Comparison of ENCODE assay signal across 8 mouse cellular contexts in genomic region chr12:24706764-24707479, GRCm38 (mm10). TPM values are rescaled to one million over a fixed set of nuclear protein-coding genes. Genes with fewer than 3 reads are reported as not detected.
DNase-seq lines count a peak whose midpoint lies in the region; ATAC-seq and TF ChIP-seq lines count a peak whose summit lies in the region.

No protein-coding gene starts in this region.

- H3K9me3 ChIP-seq in forebrain, postnatal 0 days (ENCODE audit: low read length), result no peaks in the 10 kb centered on the region
- no peaks in the 10 kb centered on the region for H3K9me3 ChIP-seq in midbrain, postnatal 0 days (ENCODE audit: low read length)

- TF ChIP-seq POLR2A in cerebellum, adult 2 months (IDR thresholded peaks at IDR 0.05; ENCODE audit: borderline replicate concordance, insufficient read depth, low read length), result no peak

- H3K4me2 ChIP-seq in forebrain, postnatal 0 days (ENCODE audit: low read depth), result no peak overlapping the region; the same call in 1 of the 2 replicates
- H3K4me2 ChIP-seq in midbrain, postnatal 0 days (ENCODE audit: low read depth, low read length, poor library complexity, severe bottlenecking), result peak overlapping the region; percentile 91

- no peak overlapping the region for H3K27ac ChIP-seq in cerebellum, adult 2 months (ENCODE audit: insufficient read depth, low read length)
- H3K27ac ChIP-seq in forebrain, postnatal 0 days (ENCODE audit: low read depth, low read length), result no peak overlapping the region
- H3K27ac ChIP-seq in midbrain, postnatal 0 days (ENCODE audit: low read depth, low read length), result no peak overlapping the region

- TF ChIP-seq CTCF in cerebellum, adult 2 months (IDR thresholded peaks at IDR 0.05; ENCODE audit: borderline replicate concordance, insufficient read depth, low read depth, low read length), result no peak
- no peak for TF ChIP-seq CTCF in forebrain, postnatal 0 days (IDR thresholded peaks at IDR 0.05; ENCODE audit: low read depth)
- no peak for TF ChIP-seq CTCF in midbrain, postnatal 0 days (IDR thresholded peaks at IDR 0.05)

- no peak overlapping the region for H3K9ac ChIP-seq in forebrain, postnatal 0 days
- no peak overlapping the region for H3K9ac ChIP-seq in midbrain, postnatal 0 days (replicated peaks; ENCODE audit: low read length, poor library complexity, severe bottlenecking)

- ATAC-seq in forebrain, postnatal 0 days, result no peak
- ATAC-seq in midbrain, postnatal 0 days (ENCODE audit: low FRiP score), result no peak

- no peaks in the 10 kb centered on the region for H3K4me1 ChIP-seq in cerebellum, adult 2 months (ENCODE audit: control insufficient read depth, insufficient read depth, low read length)
- H3K4me1 ChIP-seq in forebrain, postnatal 0 days (ENCODE audit: insufficient read depth), result peaks cover 11% of the 10 kb centered on the region; the same call in 1 of the 2 replicates
- H3K4me1 ChIP-seq in midbrain, postnatal 0 days (ENCODE audit: insufficient read depth, low read length), result peaks cover 5% of the 10 kb centered on the region; the same call in 1 of the 2 replicates

- whole genome bisulfite sequencing in cerebellum, adult 2 months, result 5% methylated on average over 27 of the region's 27 CpGs
- WGBS in forebrain, postnatal 0 days, result 1% methylated on average over 27 of the region's 27 CpGs
- under 1% methylated on average over 27 of the region's 27 CpGs for WGBS in midbrain, postnatal 0 days

- H3K4me3 ChIP-seq in cerebellum, adult 2 months (replicated peaks; ENCODE audit: insufficient read depth, low read depth, low read length), result no peak overlapping the region
- H3K4me3 ChIP-seq in forebrain, postnatal 0 days (ENCODE audit: low read depth, low read length), result peak overlapping the region; percentile 83; the same call in 1 of the 2 replicates
- H3K4me3 ChIP-seq in midbrain, postnatal 0 days (ENCODE audit: low read depth, low read length), result no peak overlapping the region

- H3K27me3 ChIP-seq in cerebellum, adult 2 months (ENCODE audit: control insufficient read depth, insufficient read depth, low read length), result no peaks in the 10 kb centered on the region; the same call in 1 of the 2 replicates
- no peaks in the 10 kb centered on the region; the same call in 1 of the 2 replicates for H3K27me3 ChIP-seq in forebrain, postnatal 0 days (ENCODE audit: insufficient read depth, low read length)
- 0 out of 2 replicates have a peak, but pooled peaks cover 3% of the 10 kb centered on the region for H3K27me3 ChIP-seq in midbrain, postnatal 0 days (ENCODE audit: insufficient read depth, low read length)

- peak; percentile 45 to 52 for DNase-seq in cerebellum, postnatal 10 days
- no peak for DNase-seq in cerebellum, adult 2 months
- DNase-seq in adrenal gland, postnatal 14 days, result peak; percentile 57
- DNase-seq in forebrain, postnatal 0 days, result no peak
- peak; percentile 64 to 87 for DNase-seq in kidney, postnatal 25 days
- peak; percentile 15 for DNase-seq in midbrain, postnatal 0 days (ENCODE audit: low spot score)
- DNase-seq in thymus, postnatal 36 days, result peak; percentile 57 to 71
- DNase-seq in cerebellum, adult 9-11 months, result no peak

- H3K36me3 ChIP-seq in forebrain, postnatal 0 days (ENCODE audit: insufficient read depth), result no peaks in the 10 kb centered on the region; the same call in 1 of the 2 replicates
- H3K36me3 ChIP-seq in midbrain, postnatal 0 days (ENCODE audit: insufficient read depth, low read length), result no peaks in the 10 kb centered on the region

RNA-seq across cellular contexts. Expression of gene Rrm2, which starts 1.1 kb away (rescaled TPM):
- 1.2 TPM in 2 replicates for polyA plus RNA-seq in cerebellum, adult 2 months (2012; rRNA removed)
- 42.1 and 56.4 TPM in 2 replicates for total RNA-seq in adrenal gland, postnatal 14 days (2021)
- 18.2 and 19.2 TPM in 2 replicates for total RNA-seq in forebrain, postnatal 0 days (2014; rRNA removed)
- 50.3 and 50.7 TPM in 2 replicates for polyA plus RNA-seq in forebrain, postnatal 0 days (2015; fragmentation: Nextera tagmentation; extraction: Ambion mirVana)
- 9.7 and 15.1 TPM in 2 replicates for total RNA-seq in midbrain, postnatal 0 days (2014; rRNA removed)
- polyA plus RNA-seq in midbrain, postnatal 0 days (2015; fragmentation: Nextera tagmentation; extraction: Ambion mirVana), result 23.1 and 23.4 TPM in 2 replicates

RNA-seq across cellular contexts. Expression of gene Cys1, which starts 25.3 kb away (rescaled TPM):
- polyA plus RNA-seq in cerebellum, adult 2 months (2012; rRNA removed), result 6.0 and 6.2 TPM in 2 replicates
- 3.5 and 3.9 TPM in 2 replicates for total RNA-seq in adrenal gland, postnatal 14 days (2021)
- total RNA-seq in forebrain, postnatal 0 days (2014; rRNA removed), result 4.2 and 5.8 TPM in 2 replicates
- 2.1 and 2.3 TPM in 2 replicates for polyA plus RNA-seq in forebrain, postnatal 0 days (2015; fragmentation: Nextera tagmentation; extraction: Ambion mirVana)
- total RNA-seq in midbrain, postnatal 0 days (2014; rRNA removed), result 3.7 and 4.8 TPM in 2 replicates
- polyA plus RNA-seq in midbrain, postnatal 0 days (2015; fragmentation: Nextera tagmentation; extraction: Ambion mirVana), result 1.9 and 2.1 TPM in 2 replicates

RNA-seq across cellular contexts. Expression of gene Klf11, which starts 55.8 kb away (rescaled TPM):
- polyA plus RNA-seq in cerebellum, adult 2 months (2012; rRNA removed), result 4.8 and 4.9 TPM in 2 replicates
- 13.7 and 17.3 TPM in 2 replicates for total RNA-seq in adrenal gland, postnatal 14 days (2021)
- 27.3 and 30.7 TPM in 2 replicates for total RNA-seq in forebrain, postnatal 0 days (2014; rRNA removed)
- 20.4 and 22.9 TPM in 2 replicates for polyA plus RNA-seq in forebrain, postnatal 0 days (2015; fragmentation: Nextera tagmentation; extraction: Ambion mirVana)
- 27.1 and 33.6 TPM in 2 replicates for total RNA-seq in midbrain, postnatal 0 days (2014; rRNA removed)
- 21.8 and 24.4 TPM in 2 replicates for polyA plus RNA-seq in midbrain, postnatal 0 days (2015; fragmentation: Nextera tagmentation; extraction: Ambion mirVana)

Comparison
In these comparisons a context has a peak if more than half of its experiments do, and no peak if none do; other contexts are left out.
1. DNase-seq: peak in cerebellum, postnatal 10 days (2 of 2), adrenal gland, postnatal 14 days (single experiment), kidney, postnatal 25 days (2 of 2), midbrain, postnatal 0 days (single experiment) and thymus, postnatal 36 days (2 of 2); none in cerebellum, adult 2 months (0 of 2), forebrain, postnatal 0 days (single experiment) and cerebellum, adult 9-11 months (single experiment).